Mouse (Mus musculus): ENCODE results near the gene Htra2.

The Htra2 gene

GRCm38 (mm10) chr6:83003082-83003481 lies 52.0 kb downstream of the Htra2 start:
- no peak for DNase-seq

All from right cerebral cortex, postnatal 25 days (tissue).